Mouse (Mus musculus) E14TG2a.4 (cell line): ENCODE measurements at regions not wholly inside any gene's neighbourhood (a gene's known extent, or its start where the extent isn't known, plus 50 kb on each side); places are given as distances from the start of the nearest gene placed in this dataset.
A peak's percentile ranks its signal among the peaks of the same experiment; 100 is the strongest.

Experiments used
- H3K27me3 ChIP-seq: 2 replicates; pipeline ENCODE4 v1.6.1; 2014; ENCODE audit warnings: low read length, control low read depth; ENCODE audit not compliant: insufficient read depth
- H3K36me3 ChIP-seq: 2 replicates; pipeline ENCODE4 v1.6.1; 2014; ENCODE audit warnings: low read length, control low read depth; ENCODE audit not compliant: insufficient read depth
- H3K4me1 ChIP-seq: replicated peaks from 2 replicates; pipeline ENCODE4 v1.6.1; 2014; ENCODE audit warnings: low read depth, low read length, control low read depth
- H3K4me3 ChIP-seq: replicated peaks from 2 replicates; pipeline ENCODE4 v1.5.1; 2014; ENCODE audit warnings: mild to moderate bottlenecking, low read length
- H3K9me3 ChIP-seq: 2 replicates; pipeline ENCODE4 v1.6.1; 2014; ENCODE audit warnings: low read length, control low read depth
- CTCF ChIP-seq: conservative IDR thresholded peaks from 2 replicates; pipeline ENCODE4 v1.5.1; 2014; ENCODE audit warnings: low read length
- NANOG ChIP-seq: IDR thresholded peaks from 2 replicates; pipeline ENCODE4 v1.6.1; 2014; ENCODE audit warnings: borderline replicate concordance, low read length, mixed read lengths
- POU5F1 ChIP-seq: IDR thresholded peaks from 2 replicates; pipeline ENCODE4 v1.6.1; 2014; ENCODE audit warnings: low read length, borderline replicate concordance

- H3K27me3 ChIP-seq: no peaks in the 10 kb centered on the region
- no peaks in the 10 kb centered on the region for H3K9me3 ChIP-seq
- H3K4me1 ChIP-seq: no peaks in the 10 kb centered on the region
- TF ChIP-seq POU5F1: no peak
- no peak for TF ChIP-seq NANOG
- no peak for TF ChIP-seq CTCF
- no peaks in the 10 kb centered on the region for H3K36me3 ChIP-seq
- no peak overlapping the region for H3K4me3 ChIP-seq
Observed at GRCm38 (mm10) chr6:78599751-78600150, 131.1 kb upstream of the Reg3g start.

- H3K36me3 ChIP-seq: no peaks in the 10 kb centered on the region
- no peak for TF ChIP-seq NANOG
- no peak for TF ChIP-seq CTCF
- TF ChIP-seq POU5F1: no peak
- H3K4me3 ChIP-seq: no peak overlapping the region
- no peaks in the 10 kb centered on the region for H3K4me1 ChIP-seq
- H3K27me3 ChIP-seq: no peaks in the 10 kb centered on the region
- H3K9me3 ChIP-seq: no peaks in the 10 kb centered on the region
Observed at GRCm38 (mm10) chr6:78570000-78570597, 101.4 kb upstream of the Reg3g start.

- H3K27me3 ChIP-seq: no peaks in the 10 kb centered on the region
- TF ChIP-seq NANOG (no peak), POU5F1 (no peak), CTCF (no peak)
- no peaks in the 10 kb centered on the region for H3K36me3 ChIP-seq
- no peak overlapping the region for H3K4me3 ChIP-seq
- no peaks in the 10 kb centered on the region for H3K9me3 ChIP-seq
- H3K4me1 ChIP-seq: no peaks in the 10 kb centered on the region
Observed at GRCm38 (mm10) chr6:78553008-78553698, 84.5 kb upstream of the Reg3g start.

- TF ChIP-seq CTCF (no peak), NANOG (no peak), POU5F1 (no peak)
- Histone ChIP-seq H3K36me3 (no peaks in the 10 kb centered on the region), H3K9me3 (no peaks in the 10 kb centered on the region), H3K4me3 (no peak overlapping the region), H3K4me1 (no peaks in the 10 kb centered on the region), H3K27me3 (no peaks in the 10 kb centered on the region)
Observed at GRCm38 (mm10) chr6:78552353-78552698, 83.7 kb upstream of the Reg3g start.

GRCm38 (mm10) chr6:78551666-78552352 lies 83.1 kb upstream of the Reg3g start:
- TF ChIP-seq POU5F1: no peak
- no peak for TF ChIP-seq NANOG
- no peak for TF ChIP-seq CTCF
- H3K9me3 ChIP-seq: no peaks in the 10 kb centered on the region
- no peaks in the 10 kb centered on the region for H3K36me3 ChIP-seq
- H3K4me1 ChIP-seq: no peaks in the 10 kb centered on the region
- H3K27me3 ChIP-seq: no peaks in the 10 kb centered on the region
- H3K4me3 ChIP-seq: no peak overlapping the region

DNA sequence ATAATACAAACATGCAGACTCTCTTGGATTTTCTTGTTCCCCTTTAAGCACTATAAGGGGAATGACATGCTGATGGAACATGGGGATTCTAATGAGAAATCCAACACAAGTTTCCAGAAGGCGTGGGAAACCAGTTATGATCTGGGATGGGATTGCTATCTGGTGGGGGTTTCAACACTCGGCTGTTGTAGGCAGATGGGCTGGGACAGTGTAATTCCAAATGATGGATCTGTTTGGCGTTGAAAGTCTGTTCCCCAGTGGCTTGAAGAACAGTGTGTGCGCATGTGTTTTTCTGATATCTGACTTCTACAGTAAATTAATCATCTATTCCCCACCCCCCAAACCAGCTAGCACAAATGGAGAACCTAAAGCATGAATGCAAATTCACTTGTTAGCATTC lies 79.8 kb upstream of the Reg3g start:
- Histone ChIP-seq H3K4me1 (no peaks in the 10 kb centered on the region), H3K9me3 (no peaks in the 10 kb centered on the region), H3K27me3 (no peaks in the 10 kb centered on the region)

DNA sequence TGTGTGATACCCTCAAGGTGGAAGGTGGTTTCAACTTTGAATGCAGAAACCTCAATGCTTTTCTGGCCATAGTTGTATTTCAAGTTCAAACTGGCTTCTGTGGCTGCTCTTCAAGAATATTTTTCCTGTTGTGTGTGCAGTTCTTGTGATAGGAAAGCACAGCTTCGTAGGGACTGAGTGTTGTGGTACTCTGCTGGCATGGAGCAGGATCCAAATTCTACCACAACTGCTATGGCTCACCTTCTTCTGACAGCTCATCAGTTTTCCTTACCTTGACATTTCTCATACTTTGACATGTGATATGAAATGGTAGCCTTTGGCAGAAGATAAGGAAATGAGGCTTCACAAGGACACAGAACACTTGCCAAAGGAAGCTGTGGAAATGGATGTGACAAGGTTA lies 79.0 kb upstream of the Reg3g start:
- Histone ChIP-seq H3K4me1 (no peaks in the 10 kb centered on the region), H3K36me3 (no peaks in the 10 kb centered on the region), H3K9me3 (no peaks in the 10 kb centered on the region), H3K4me3 (no peak overlapping the region), H3K27me3 (no peaks in the 10 kb centered on the region)
- no peak for TF ChIP-seq CTCF
- TF ChIP-seq NANOG: no peak
- TF ChIP-seq POU5F1: no peak

More for the DNA sequence above, 79.8 kb upstream of the Reg3g start:
- Histone ChIP-seq H3K36me3 (no peaks in the 10 kb centered on the region), H3K4me3 (no peak overlapping the region)
- TF ChIP-seq POU5F1 (no peak), NANOG (no peak), CTCF (no peak)

GRCm38 (mm10) chr6:78544238-78544637 lies 75.6 kb upstream of the Reg3g start:
- TF ChIP-seq POU5F1 (no peak), CTCF (peak; percentile 51), NANOG (no peak)
- no peaks in the 10 kb centered on the region for H3K9me3 ChIP-seq
- H3K27me3 ChIP-seq: no peaks in the 10 kb centered on the region
- no peak overlapping the region for H3K4me3 ChIP-seq
- H3K36me3 ChIP-seq: no peaks in the 10 kb centered on the region
- H3K4me1 ChIP-seq: no peaks in the 10 kb centered on the region
